Mouse (Mus musculus) 416B (cell line): ENCODE measurements around the gene Mt1.

Experiments used
- DNase-seq: peaks from one replicate; pipeline ENCODE4 v3.0.0; 2011; ENCODE audit warnings: low read depth

Mt1 gene

DNA sequence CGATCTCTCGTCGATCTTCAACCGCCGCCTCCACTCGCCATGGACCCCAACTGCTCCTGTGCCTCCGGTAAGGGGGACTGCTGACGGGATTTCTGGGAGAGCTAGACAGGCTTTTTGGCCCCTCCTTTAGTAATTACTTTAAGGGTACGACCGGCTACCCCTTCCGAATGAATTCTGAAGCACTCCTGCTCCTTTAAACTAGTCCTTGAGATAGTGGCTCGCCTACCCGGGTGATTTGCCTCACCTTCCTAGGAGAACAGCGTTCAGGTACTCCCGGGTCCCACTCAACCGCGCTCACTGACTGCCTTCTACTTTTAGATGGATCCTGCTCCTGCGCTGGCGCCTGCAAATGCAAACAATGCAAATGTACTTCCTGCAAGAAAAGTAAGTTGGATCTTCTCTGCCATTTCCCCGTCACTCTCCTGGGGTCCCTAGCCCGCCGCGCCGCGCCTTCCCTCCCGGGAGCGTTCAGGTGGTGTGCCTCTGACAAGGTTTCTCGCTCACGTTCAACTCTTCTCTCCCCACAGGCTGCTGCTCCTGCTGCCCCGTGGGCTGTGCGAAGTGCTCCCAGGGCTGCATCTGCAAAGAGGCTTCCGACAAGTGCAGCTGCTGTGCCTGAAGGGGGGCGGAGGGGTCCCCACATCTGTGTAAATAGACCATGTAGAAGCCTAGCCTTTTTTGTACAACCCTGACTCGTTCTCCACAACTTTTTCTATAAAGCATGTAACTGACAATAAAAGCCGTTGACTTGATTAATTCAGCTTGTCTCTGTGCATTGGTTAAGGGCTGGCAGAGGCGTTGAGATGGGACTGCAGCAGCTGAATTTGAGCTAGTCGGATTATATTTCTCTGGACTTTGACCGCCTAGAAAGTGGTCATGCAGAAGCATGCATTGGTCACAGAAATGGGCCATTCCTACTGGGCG, 5.8 kb upstream of the Mt1 start:
- peak; percentile 51 for DNase-seq

GRCm38 (mm10) chr8:94173848-94174403, 5.0 kb upstream of the Mt1 start:
- DNase-seq: peak; percentile 20

GRCm38 (mm10) chr8:94174619-94175213, 4.2 kb upstream of the Mt1 start:
- DNase-seq: peak; percentile 54

- DNase-seq: peak; percentile 23
Measured at GRCm38 (mm10) chr8:94177716-94178390, 1.0 kb upstream of the Mt1 start.

- peak; percentile 46 for DNase-seq
Measured at GRCm38 (mm10) chr8:94179713-94180560, 1.1 kb downstream of the Mt1 start.

GRCm38 (mm10) chr8:94180561-94180908, 1.7 kb downstream of the Mt1 start:
- no peak for DNase-seq

DNA sequence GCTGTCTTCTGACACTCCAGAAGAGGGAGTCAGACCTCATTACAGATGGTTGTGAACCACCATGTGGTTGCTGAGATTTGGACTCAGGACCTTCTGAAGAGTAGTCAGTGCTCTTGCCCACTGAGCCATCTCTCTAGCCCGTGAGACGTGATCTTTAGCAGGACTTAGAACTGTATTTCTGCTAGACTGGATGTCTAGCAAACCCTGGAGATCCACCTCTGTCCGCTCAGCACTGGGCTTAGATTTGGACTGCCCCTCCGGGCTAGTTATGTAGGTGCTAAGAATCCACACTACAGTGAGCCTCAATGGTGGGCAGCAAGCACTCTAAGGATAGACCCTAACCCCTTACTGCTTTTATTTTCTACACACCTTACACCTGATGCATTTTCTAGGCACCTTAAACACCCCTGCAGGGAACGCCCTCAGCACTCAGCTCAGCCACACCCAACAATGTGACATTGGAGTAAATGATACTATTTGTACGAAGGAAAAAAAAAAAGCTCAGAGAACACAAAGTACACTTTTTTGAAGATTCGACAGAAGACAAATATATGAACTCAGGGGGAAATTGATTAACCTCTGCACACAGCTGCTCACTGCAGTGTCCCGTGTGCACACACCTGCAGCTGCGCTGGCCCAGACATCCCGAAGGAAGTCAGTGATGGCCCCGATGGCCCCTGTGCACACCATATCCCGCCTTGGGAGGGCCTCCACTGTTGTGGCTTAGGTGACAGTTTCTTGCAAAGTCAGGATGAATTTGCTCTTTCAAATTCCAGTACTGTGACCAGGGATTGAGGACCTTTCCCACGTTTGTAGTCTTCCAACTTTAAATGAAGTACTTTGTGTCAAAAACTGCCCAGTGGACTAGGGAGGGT, 3.4 kb downstream of the Mt1 start:
- DNase-seq: peak; percentile 35

DNA sequence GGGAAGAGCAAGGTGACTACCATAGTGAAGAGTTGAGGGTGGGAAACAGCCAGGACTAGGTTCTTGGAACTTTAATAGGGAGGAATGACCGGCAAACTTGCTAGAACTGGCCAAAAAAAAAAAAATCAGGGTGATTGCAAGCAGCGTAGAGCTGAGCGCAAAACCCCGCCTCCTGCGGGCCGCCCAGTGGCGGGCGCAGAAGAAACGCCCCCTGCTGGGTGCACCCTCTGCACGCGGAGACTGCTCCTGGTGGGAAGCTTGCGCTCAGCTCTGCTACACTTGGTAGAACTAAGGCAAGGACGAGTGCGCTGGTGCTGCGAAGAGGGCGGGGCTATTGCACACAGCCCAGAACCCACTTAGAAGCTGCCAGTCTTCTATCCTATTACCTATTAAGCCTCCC, 4.2 kb downstream of the Mt1 start:
- DNase-seq: peak; percentile 91

- no peak for DNase-seq
Measured at GRCm38 (mm10) chr8:94184357-94184843, 5.5 kb downstream of the Mt1 start.

GRCm38 (mm10) chr8:94185791-94186190, 6.9 kb downstream of the Mt1 start:
- no peak for DNase-seq

- DNase-seq: peak; percentile 49
Measured at GRCm38 (mm10) chr8:94186542-94186941, 7.7 kb downstream of the Mt1 start.

- DNase-seq: no peak
Measured at GRCm38 (mm10) chr8:94187290-94188002, 8.6 kb downstream of the Mt1 start.

DNA sequence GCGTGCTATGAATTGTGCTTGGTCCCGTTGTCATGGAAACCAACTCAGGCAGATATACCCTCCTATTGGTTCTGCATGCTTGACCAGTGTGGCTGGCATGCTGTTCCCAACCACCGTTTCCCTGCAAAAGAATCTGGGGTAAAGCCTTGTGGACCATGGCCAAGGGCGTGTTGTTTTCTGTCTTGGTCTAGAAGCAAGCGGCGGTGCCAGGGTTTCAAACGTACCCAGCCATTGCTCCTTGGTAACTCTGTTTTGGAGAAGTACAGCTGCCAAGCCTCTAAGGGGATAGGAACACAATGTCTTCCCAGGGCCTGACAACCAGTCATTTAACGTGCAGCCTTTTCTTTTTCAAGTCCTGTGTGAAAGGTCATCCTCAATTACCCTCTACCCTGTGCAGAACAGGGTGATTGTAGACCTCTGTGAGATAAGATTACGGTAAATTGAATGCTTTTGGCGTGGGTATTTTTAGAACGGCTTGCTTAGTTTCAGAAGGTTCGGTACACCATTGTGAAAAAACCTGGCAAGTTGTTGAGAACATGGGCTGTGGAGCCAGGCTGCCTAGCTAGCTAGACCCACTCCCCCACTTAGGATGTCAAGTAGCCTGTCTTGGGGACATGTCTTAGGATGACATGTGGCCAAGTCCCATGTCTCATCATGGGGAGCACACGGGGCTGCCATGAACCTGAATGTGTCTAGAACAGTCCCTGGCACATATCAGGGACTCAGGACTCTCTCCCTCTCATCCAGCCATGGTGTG, 10.6 kb downstream of the Mt1 start:
- no peak for DNase-seq

- DNase-seq: peak; percentile 92
Measured at GRCm38 (mm10) chr8:94191101-94191691, 12.3 kb downstream of the Mt1 start.

GRCm38 (mm10) chr8:94192926-94193325, 14.0 kb downstream of the Mt1 start:
- DNase-seq: no peak

GRCm38 (mm10) chr8:94194591-94195223, 15.8 kb downstream of the Mt1 start:
- DNase-seq: peak; percentile 72

GRCm38 (mm10) chr8:94199202-94199869, 20.5 kb downstream of the Mt1 start:
- peak; percentile 85 for DNase-seq

DNA sequence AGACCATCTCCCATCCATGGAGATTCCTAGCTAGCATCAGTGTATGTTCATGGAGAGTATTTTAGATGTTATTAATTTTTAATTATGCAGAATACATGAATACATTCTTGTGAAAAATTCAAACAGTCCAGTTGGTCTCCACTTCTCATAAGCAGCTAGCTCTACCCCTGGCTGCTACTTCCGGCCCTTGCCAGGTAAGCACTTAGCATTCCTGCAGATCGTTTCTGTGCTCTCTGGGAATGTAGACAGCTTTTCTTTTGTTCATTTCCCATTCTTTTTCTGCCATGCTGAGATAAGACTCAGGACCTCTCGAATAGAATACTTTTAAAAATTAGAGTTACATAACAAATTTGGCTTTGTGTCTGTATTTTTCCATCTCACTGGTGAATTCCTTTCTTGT, 25.2 kb downstream of the Mt1 start:
- no peak for DNase-seq
